Mouse (Mus musculus) midbrain, postnatal 0 days (tissue): ENCODE measurements at regions not wholly inside any gene's neighbourhood (a gene's known extent, or its start where the extent isn't known, plus 50 kb on each side); places are given as distances from the start of the nearest gene placed in this dataset.

Experiments used
- ATAC-seq: fragments of 200-750 bp; cut with Nextera tagmentation; 2 replicates; pipeline ENCODE4 v1.8.0; 2017; ENCODE audit warnings: moderate number of reproducible peaks, mild to moderate bottlenecking, moderate TSS enrichment, moderate library complexity; ENCODE audit not compliant: low FRiP score
- DNase-seq: peaks from one replicate; pipeline ENCODE4 v3.0.0-alpha.2; 2015; ENCODE audit warnings: low spot score
- H3K27ac ChIP-seq: fragments of 300-500 bp; sonication (generic); 2 replicates; pipeline ENCODE4 v1.5.1; 2014; ENCODE audit warnings: low read depth, mild to moderate bottlenecking, low read length, mixed read lengths
- H3K27me3 ChIP-seq: fragments of 300-500 bp; sonication (generic); 2 replicates; pipeline ENCODE4 v1.6.1; 2014; ENCODE audit warnings: low read length, control low read depth, mixed read lengths; ENCODE audit not compliant: insufficient read depth
- H3K36me3 ChIP-seq: fragments of 300-500 bp; sonication (generic); 2 replicates; pipeline ENCODE4 v1.6.1; 2014; ENCODE audit warnings: low read length, control low read depth, mixed read lengths; ENCODE audit not compliant: insufficient read depth
- H3K4me1 ChIP-seq: fragments of 300-500 bp; sonication (generic); 2 replicates; pipeline ENCODE4 v1.6.1; 2014; ENCODE audit warnings: mild to moderate bottlenecking, control low read depth, antibody characterized with exemption, low read length, mixed read lengths; ENCODE audit not compliant: insufficient read depth
- H3K4me2 ChIP-seq: fragments of 300-500 bp; sonication (generic); 2 replicates; pipeline ENCODE4 v1.6.1; 2014; ENCODE audit warnings: low read depth, mild to moderate bottlenecking, low read length, mixed read lengths; ENCODE audit not compliant: poor library complexity, severe bottlenecking
- H3K4me3 ChIP-seq: fragments of 300-500 bp; sonication (generic); 2 replicates; pipeline ENCODE4 v1.5.1; 2014; ENCODE audit warnings: low read depth, mild to moderate bottlenecking, low read length, moderate library complexity
- H3K9ac ChIP-seq: fragments of 300-500 bp; sonication (generic); replicated peaks from 2 replicates; pipeline ENCODE4 v1.6.1; 2014; ENCODE audit warnings: mild to moderate bottlenecking, low read length, moderate library complexity, mixed read lengths; ENCODE audit not compliant: poor library complexity, severe bottlenecking
- H3K9me3 ChIP-seq: fragments of 300-500 bp; sonication (generic); 2 replicates; pipeline ENCODE4 v1.6.1; 2016; ENCODE audit warnings: low read length, control low read depth
- CTCF ChIP-seq: IDR thresholded peaks from 2 replicates; pipeline ENCODE4 v1.5.1; 2016; ENCODE audit warnings: antibody characterized with exemption, mild to moderate bottlenecking
- WGBS: fragments of 180-500 bp; shearing (Covaris S2); extraction: QIAGEN DNeasy Blood & Tissue Kit; methylation state at CpG from one replicate; pipeline ENCODE4 v1.1.7; 2014; 5-methylcytosine and 5-hydroxymethylcytosine counted together

- Histone ChIP-seq H3K27ac (no peak overlapping the region), H3K4me2 (no peak overlapping the region), H3K27me3 (no peaks in the 10 kb centered on the region), H3K4me3 (no peak overlapping the region), H3K36me3 (no peaks in the 10 kb centered on the region), H3K4me1 (no peaks in the 10 kb centered on the region), H3K9ac (no peak overlapping the region), H3K9me3 (no peaks in the 10 kb centered on the region)
- WGBS: 31% methylated on average over 6 of the region's 6 CpGs
- no peak for DNase-seq
- TF ChIP-seq CTCF: no peak
- no peak for ATAC-seq
These were observed 76.9 kb downstream of the Rps29 start for GRCm38 (mm10) chr12:69082051-69082450.

GRCm38 (mm10) chr12:69039553-69039952 lies 119.4 kb downstream of the Rps29 start:
- TF ChIP-seq CTCF: no peak
- no peaks in the 10 kb centered on the region for H3K36me3 ChIP-seq
- 88% methylated on average over 4 of the region's 4 CpGs for WGBS
- H3K9ac ChIP-seq: no peak overlapping the region
- H3K9me3 ChIP-seq: no peaks in the 10 kb centered on the region
- no peak for ATAC-seq
- no peak for DNase-seq
- no peak overlapping the region for H3K27ac ChIP-seq
- H3K27me3 ChIP-seq: no peaks in the 10 kb centered on the region
- H3K4me3 ChIP-seq: no peak overlapping the region
- H3K4me1 ChIP-seq: no peaks in the 10 kb centered on the region
- H3K4me2 ChIP-seq: no peak overlapping the region

- Histone ChIP-seq H3K27me3 (no peaks in the 10 kb centered on the region), H3K27ac (no peak overlapping the region), H3K36me3 (no peaks in the 10 kb centered on the region), H3K4me2 (no peak overlapping the region), H3K9ac (no peak overlapping the region), H3K4me3 (no peak overlapping the region), H3K4me1 (no peaks in the 10 kb centered on the region), H3K9me3 (no peaks in the 10 kb centered on the region)
- ATAC-seq (no peak), DNase-seq (no peak)
- TF ChIP-seq CTCF: no peak
- 61% methylated on average over 17 of the region's 17 CpGs for WGBS
These were observed 135.4 kb downstream of the Rps29 start for GRCm38 (mm10) chr12:69023594-69023993.

- Histone ChIP-seq H3K4me2 (no peak overlapping the region), H3K9me3 (no peaks in the 10 kb centered on the region), H3K4me1 (no peaks in the 10 kb centered on the region), H3K9ac (no peak overlapping the region), H3K27ac (no peak overlapping the region), H3K27me3 (no peaks in the 10 kb centered on the region), H3K4me3 (no peak overlapping the region), H3K36me3 (no peaks in the 10 kb centered on the region)
- no peak for TF ChIP-seq CTCF
- no peak for ATAC-seq
- DNase-seq: peak; percentile 44
- 45% methylated on average over 7 of the region's 7 CpGs for WGBS
These were observed 142.2 kb downstream of the Rps29 start for GRCm38 (mm10) chr12:69016705-69017306.

- H3K9me3 ChIP-seq: no peaks in the 10 kb centered on the region
- no peak overlapping the region for H3K27ac ChIP-seq
- no peak for TF ChIP-seq CTCF
- no peaks in the 10 kb centered on the region for H3K27me3 ChIP-seq
- no peak overlapping the region for H3K9ac ChIP-seq
- ATAC-seq (no peak), DNase-seq (no peak)
- H3K4me1 ChIP-seq: no peaks in the 10 kb centered on the region
- no peak overlapping the region for H3K4me2 ChIP-seq
- H3K4me3 ChIP-seq: no peak overlapping the region
- H3K36me3 ChIP-seq: no peaks in the 10 kb centered on the region
These were observed 153.8 kb downstream of the Rps29 start for GRCm38 (mm10) chr12:69005141-69005540.

- Histone ChIP-seq H3K4me3 (no peak overlapping the region), H3K4me2 (no peak overlapping the region), H3K27me3 (no peaks in the 10 kb centered on the region), H3K36me3 (no peaks in the 10 kb centered on the region), H3K4me1 (0 out of 2 replicates have a peak, but pooled peaks cover 6% of the 10 kb centered on the region), H3K9ac (no peak overlapping the region), H3K27ac (no peak overlapping the region), H3K9me3 (no peaks in the 10 kb centered on the region)
- TF ChIP-seq CTCF: no peak
- ATAC-seq (no peak), DNase-seq (no peak)
- WGBS: 72% methylated on average over 5 of the region's 5 CpGs
These were observed 156.9 kb downstream of the Rps29 start for GRCm38 (mm10) chr12:69002106-69002505.
